Mouse (Mus musculus) thymus, postnatal 25 days (tissue): ENCODE data around the gene Cct2.
"Not testable (repeated sequence)": the region's sequence is repeated elsewhere in the genome, so short reads cannot be mapped to it uniquely, and the experiment has no call there.

Source experiments
- DNase-seq: peaks from one replicate; pipeline ENCODE4 v3.0.0; 2022

The Cct2 gene

GRCm38 (mm10) chr10:117049961-117050597 lies 13.5 kb downstream of the Cct2 start:
- no peak for DNase-seq

GRCm38 (mm10) chr10:117049253-117049652 lies 14.4 kb downstream of the Cct2 start:
- no peak for DNase-seq

GRCm38 (mm10) chr10:117045175-117046056 lies 18.2 kb downstream of the Cct2 start, which contains the start of gene Lrrc10:
TSS of gene Lrrc10 (plus strand) at chr10:117045341.
- DNase-seq, result no peak

- not testable (repeated sequence) for DNase-seq
These were observed 20.0 kb downstream of the Cct2 start for GRCm38 (mm10) chr10:117043497-117044166.

- DNase-seq, result no peak
These were observed 21.3 kb downstream of the Cct2 start for GRCm38 (mm10) chr10:117042295-117042694.

GRCm38 (mm10) chr10:117040355-117040754 lies 23.3 kb downstream of the Cct2 start:
- no peak for DNase-seq

GRCm38 (mm10) chr10:117033785-117034184 lies 29.8 kb downstream of the Cct2 start:
- DNase-seq, result peak; percentile 77

GRCm38 (mm10) chr10:117031160-117031559 lies 32.5 kb downstream of the Cct2 start:
- DNase-seq, result no peak

GRCm38 (mm10) chr10:117026176-117026575 lies 37.4 kb downstream of the Cct2 start:
- no peak for DNase-seq

- DNase-seq, result not testable (repeated sequence)
These were observed 37.8 kb downstream of the Cct2 start for GRCm38 (mm10) chr10:117025776-117026175.

GRCm38 (mm10) chr10:117023693-117024092 lies 39.9 kb downstream of the Cct2 start:
- no peak for DNase-seq

GRCm38 (mm10) chr10:117021020-117021754 lies 42.4 kb downstream of the Cct2 start:
- no peak for DNase-seq

- no peak for DNase-seq
These were observed 45.3 kb downstream of the Cct2 start for GRCm38 (mm10) chr10:117018281-117018840.

GRCm38 (mm10) chr10:117014565-117014964 lies 49.0 kb downstream of the Cct2 start:
- DNase-seq, result no peak

- DNase-seq, result no peak
These were observed 49.8 kb downstream of the Cct2 start for GRCm38 (mm10) chr10:117013689-117014390.

- no peak for DNase-seq
These were observed 52.6 kb downstream of the Cct2 start for GRCm38 (mm10) chr10:117011047-117011446.

GRCm38 (mm10) chr10:117009691-117010090 lies 53.9 kb downstream of the Cct2 start:
- no peak for DNase-seq

- no peak for DNase-seq
These were observed 57.7 kb downstream of the Cct2 start for GRCm38 (mm10) chr10:117005707-117006464.

GRCm38 (mm10) chr10:117004695-117005094 lies 58.9 kb downstream of the Cct2 start:
- DNase-seq, result no peak
